Mouse (Mus musculus) spleen, adult 2 months (tissue): ENCODE measurements around the gene Anapc2. TPM values are rescaled to one million over a fixed set of nuclear protein-coding genes. Genes with fewer than 3 reads are reported as not detected.

Source experiments
- DNase-seq, 2 experiments: peaks; one replicate each; pipeline versions ENCODE4 v3.0.0 to v3.0.0-alpha.2; 2012 to 2021; ENCODE audit warnings: low spot score in 2 of 2, low read depth in 1 of 2
- H3K27ac ChIP-seq: fragments of 200-500 bp; 2 replicates; pipeline ENCODE4 v1.5.1; 2012; ENCODE audit warnings: low read length, inconsistent platforms; ENCODE audit not compliant: insufficient read depth
- H3K27me3 ChIP-seq: fragments of 200-500 bp; 2 replicates; pipeline ENCODE4 v1.6.1; 2012; ENCODE audit warnings: mild to moderate bottlenecking, moderate library complexity, low read length, inconsistent platforms; ENCODE audit not compliant: control insufficient read depth, insufficient read depth
- H3K36me3 ChIP-seq: fragments of 200-500 bp; 2 replicates; pipeline ENCODE4 v1.6.1; 2012; ENCODE audit warnings: mild to moderate bottlenecking, low read length, inconsistent platforms; ENCODE audit not compliant: control insufficient read depth, insufficient read depth
- H3K4me1 ChIP-seq: fragments of 200-500 bp; 2 replicates; pipeline ENCODE4 v1.6.1; 2011; ENCODE audit warnings: inconsistent platforms; ENCODE audit not compliant: control insufficient read depth, insufficient read depth, insufficient read length
- H3K4me3 ChIP-seq: fragments of 200-500 bp; 2 replicates; pipeline ENCODE4 v1.5.1; 2011; ENCODE audit warnings: mild to moderate bottlenecking, inconsistent platforms; ENCODE audit not compliant: insufficient read depth, insufficient read length; ENCODE audit errors: extremely low read depth
- CTCF ChIP-seq: fragments of 200-500 bp; IDR thresholded peaks from 2 replicates; pipeline ENCODE4 v1.5.1; 2011; ENCODE audit warnings: mild to moderate bottlenecking, inconsistent platforms; ENCODE audit not compliant: insufficient read depth, insufficient read length, insufficient replicate concordance; ENCODE audit errors: extremely low read depth
- POLR2A ChIP-seq: fragments of 200-500 bp; IDR thresholded peaks from 2 replicates; pipeline ENCODE4 v1.6.1; 2011; ENCODE audit warnings: low read depth, low read length, inconsistent platforms
- WGBS: fragments of 180-500 bp; shearing (Covaris S2); methylation state at CpG from one replicate; pipeline ENCODE4 v1.1.7; 2018; 5-methylcytosine and 5-hydroxymethylcytosine counted together
- polyA plus RNA-seq: library from polyadenylated mRNA; depleted of rRNA; stranded (reverse); fragments of >200 nt; gene quantifications from 2 replicates; pipeline ENCODE4 v1.2.3, GENCODE M21; 2012

Gene Anapc2
- polyA plus RNA-seq, 1 experiment, result 55.7 TPM

DNA sequence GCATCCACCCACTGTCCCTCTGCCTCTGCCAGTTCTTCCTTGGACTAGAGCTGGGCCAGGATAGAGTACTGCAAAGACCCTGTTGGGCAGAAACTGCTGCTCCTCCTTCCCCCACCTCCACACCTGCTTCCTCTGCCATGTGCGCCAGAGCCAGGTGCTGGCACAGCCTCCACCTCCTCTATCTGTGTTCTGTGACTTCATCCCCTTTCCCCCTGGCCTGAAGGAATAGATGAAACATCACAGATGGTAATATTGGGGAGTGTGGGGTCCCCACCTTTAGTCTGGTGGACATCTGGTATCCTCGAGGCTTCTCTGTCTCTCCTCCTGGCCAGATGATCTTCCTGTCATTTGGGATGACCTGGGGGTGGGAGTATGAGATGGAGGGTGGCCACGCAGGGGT, 31.2 kb downstream of the Anapc2 start:
- Histone ChIP-seq H3K4me1 (no peaks in the 10 kb centered on the region; the same call in 1 of the 2 replicates), H3K4me3 (no peak overlapping the region), H3K27ac (no peak overlapping the region), H3K36me3 (no peaks in the 10 kb centered on the region), H3K27me3 (peaks cover 3% of the 10 kb centered on the region; the same call in 1 of the 2 replicates)
- WGBS, result 77% methylated on average over 3 of the region's 3 CpGs
- DNase-seq, result no peak
- TF ChIP-seq CTCF (no peak), POLR2A (no peak)

DNA sequence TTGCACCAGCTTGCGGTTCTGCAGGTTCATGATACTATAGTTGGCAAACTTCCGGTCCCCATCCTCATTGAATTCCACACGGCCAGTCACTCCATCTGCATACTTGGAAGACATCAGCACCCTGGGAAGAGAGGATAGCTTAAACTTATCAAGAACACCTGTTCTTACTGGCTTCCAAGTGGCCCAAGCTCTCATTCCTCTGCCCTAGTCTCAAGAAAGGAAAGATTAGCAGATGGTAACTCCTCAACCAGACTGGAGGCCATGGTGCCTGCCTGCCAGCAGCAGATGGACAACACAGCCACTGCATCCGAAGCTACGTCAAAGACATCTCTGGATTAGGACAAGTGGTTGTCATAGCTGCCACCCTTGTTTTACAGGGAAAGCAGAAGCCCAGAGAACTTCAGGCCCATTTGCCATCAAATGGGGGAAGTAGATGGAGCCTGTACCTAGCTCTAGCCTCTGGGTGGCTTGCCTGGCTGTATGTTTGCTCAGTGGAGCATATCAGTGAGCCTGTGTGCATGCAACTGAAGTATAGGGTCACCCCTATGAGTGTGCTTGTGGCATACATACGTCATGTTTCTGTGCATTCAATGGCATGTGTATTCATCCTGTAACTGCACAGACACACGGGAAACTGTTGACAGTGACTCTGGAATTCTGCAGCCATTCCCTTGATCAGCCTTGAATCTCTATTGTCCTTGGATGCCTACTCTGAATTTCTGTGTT, 31.8 kb downstream of the Anapc2 start:
- WGBS, result 67% methylated on average over 7 of the region's 7 CpGs
- Histone ChIP-seq H3K4me3 (no peak overlapping the region), H3K27me3 (peaks cover 3% of the 10 kb centered on the region; the same call in 1 of the 2 replicates), H3K36me3 (no peaks in the 10 kb centered on the region), H3K27ac (no peak overlapping the region), H3K4me1 (no peaks in the 10 kb centered on the region; the same call in 1 of the 2 replicates)
- TF ChIP-seq POLR2A (no peak), CTCF (no peak)
- DNase-seq, result no peak

DNA sequence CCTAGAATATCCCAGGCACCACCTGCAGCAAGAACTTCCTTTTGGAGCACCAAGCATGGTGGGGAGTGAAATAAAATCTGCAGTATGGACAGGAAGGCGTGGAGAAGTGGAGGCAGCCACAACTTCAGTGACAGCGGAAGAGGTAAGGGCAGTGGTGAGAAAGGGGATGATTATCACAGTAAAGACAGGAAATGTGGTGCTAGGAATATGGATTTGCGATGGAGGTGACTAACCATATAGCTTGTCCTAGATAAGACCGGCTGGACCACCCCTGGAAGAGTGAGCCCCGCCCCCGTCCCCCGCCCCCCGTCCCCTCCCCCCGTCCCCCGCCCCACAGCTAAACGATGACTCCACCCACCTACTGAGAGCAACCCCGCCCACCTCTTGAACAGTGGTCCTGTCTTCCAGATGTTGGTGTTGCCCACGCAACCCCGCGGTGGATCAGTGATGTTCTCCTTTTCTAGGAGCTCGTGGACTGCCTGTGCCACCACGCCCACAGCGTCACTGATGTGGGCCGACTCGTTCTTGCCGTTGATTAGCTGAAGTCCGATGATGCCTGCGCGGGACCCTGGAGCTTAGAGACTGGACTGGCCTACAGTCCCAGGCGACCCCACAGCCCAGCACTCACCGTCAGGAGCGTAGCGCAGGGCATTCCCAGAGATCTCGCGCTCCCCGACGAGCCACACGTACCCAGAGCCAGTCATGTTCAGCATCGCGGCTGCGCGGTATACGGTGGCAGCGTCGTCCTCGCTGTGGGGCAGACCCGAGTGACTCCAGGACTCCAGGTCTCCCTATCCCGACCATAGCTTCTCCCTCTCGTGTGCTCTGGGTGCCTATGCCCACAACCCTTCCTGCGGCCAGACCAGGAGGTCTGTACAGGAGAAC, 32.6 kb downstream of the Anapc2 start:
- peak overlapping the region; percentile 40; the same call in 1 of the 2 replicates for H3K4me3 ChIP-seq

DNA sequence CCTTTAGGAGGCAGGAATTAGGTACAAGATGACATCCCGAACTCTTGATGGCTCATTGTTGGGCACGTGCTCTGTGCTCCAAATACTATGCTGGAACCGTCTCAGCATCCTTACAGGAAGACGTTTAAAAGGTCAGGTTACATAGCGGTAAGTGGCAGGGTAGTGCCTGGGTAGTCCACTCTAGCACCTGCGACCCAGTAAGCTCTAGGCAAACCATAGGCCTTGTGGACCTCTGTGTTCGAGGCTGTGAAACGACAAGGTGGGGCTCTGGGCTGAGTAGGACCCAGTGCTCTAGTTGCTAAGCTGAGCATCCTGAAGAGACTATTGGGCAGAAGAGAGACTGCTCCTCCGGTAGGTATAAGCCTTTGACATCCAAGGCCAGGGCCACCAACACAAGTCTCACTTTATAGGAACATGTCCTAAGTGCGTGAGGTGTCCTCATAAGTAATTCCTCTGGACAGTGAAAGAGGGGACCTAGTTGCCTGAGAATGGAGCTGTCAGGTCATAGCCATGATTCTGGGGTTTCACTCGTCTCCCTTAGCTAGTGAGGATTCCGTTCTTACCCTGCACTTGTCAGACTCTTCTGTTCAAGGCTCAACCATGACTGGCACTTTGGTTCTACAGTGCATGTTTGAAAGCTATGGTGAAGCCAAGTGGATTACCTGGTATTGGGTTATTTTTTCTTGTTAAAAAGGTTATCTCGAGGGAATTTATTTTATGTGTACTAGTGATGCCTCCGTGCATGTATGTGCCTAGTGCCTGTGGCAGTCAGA, 33.5 kb downstream of the Anapc2 start:
- TF ChIP-seq CTCF (no peak), POLR2A (no peak)
- no peaks in the 10 kb centered on the region; the same call in 1 of the 2 replicates for H3K4me1 ChIP-seq
- no peak overlapping the region for H3K27ac ChIP-seq
- H3K27me3 ChIP-seq, result peaks cover 5% of the 10 kb centered on the region; the same call in 1 of the 2 replicates
- 50% methylated on average over 14 of the region's 14 CpGs for WGBS
- H3K36me3 ChIP-seq, result no peaks in the 10 kb centered on the region
- DNase-seq, result no peak
- no peak overlapping the region for H3K4me3 ChIP-seq

More for the DNA sequence above, 32.6 kb downstream of the Anapc2 start:
- Histone ChIP-seq H3K27me3 (peaks cover 3% of the 10 kb centered on the region; the same call in 1 of the 2 replicates), H3K4me1 (no peaks in the 10 kb centered on the region; the same call in 1 of the 2 replicates), H3K27ac (no peak overlapping the region), H3K36me3 (no peaks in the 10 kb centered on the region)
- no peak for DNase-seq
- TF ChIP-seq POLR2A, result no peak
- no peak for TF ChIP-seq CTCF
- 2% methylated on average over 45 of the region's 45 CpGs for WGBS

DNA sequence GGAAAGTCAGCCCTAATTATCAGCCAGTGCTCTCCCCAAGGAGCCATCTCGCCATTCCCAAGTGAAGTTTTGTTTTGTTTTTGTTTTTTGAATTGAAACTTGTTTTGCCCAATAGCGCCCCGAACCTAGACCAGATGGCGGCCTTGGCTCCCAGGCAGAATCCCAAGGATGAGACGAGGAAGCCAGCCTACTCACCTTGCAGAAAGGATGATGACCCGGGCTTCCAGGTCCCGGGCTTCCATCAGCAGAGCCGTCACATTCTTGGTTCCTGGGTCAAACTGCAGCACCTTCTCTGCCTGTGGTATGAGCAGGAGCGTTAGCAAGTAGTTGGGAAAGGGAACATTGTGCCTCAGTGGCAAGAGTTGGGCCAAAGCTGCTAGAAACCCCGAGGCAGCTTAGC, 37.9 kb downstream of the Anapc2 start:
- peaks cover 7% of the 10 kb centered on the region for H3K27me3 ChIP-seq
- 55% methylated on average over 10 of the region's 10 CpGs for WGBS
- TF ChIP-seq POLR2A (no peak), CTCF (no peak)

DNA sequence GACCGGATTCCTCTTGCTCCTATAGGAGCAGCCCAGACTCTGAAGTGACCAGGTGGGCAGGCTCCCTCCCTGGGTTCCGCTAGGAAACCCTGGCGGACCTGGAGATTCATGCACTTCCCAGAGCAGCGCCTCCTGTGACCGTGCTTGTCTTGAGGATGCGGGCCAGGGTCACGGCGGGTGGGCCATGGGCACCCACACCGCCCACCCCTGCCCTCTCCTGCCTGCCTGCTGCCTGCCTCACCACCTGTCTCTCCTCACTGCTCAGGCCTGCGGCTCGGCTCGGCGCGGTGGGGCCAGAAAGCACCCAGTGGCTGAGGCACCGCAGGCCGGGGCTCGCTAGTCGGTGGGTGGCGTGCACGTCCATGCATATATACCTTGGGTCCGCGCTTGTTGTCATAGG, 38.7 kb downstream of the Anapc2 start:
- Histone ChIP-seq H3K4me3 (no peak overlapping the region), H3K4me1 (no peaks in the 10 kb centered on the region), H3K36me3 (no peaks in the 10 kb centered on the region), H3K27ac (no peak overlapping the region), H3K27me3 (peaks cover 6% of the 10 kb centered on the region)
- WGBS, result 5% methylated on average over 22 of the region's 22 CpGs
- DNase-seq, result no peak
- TF ChIP-seq CTCF (no peak), POLR2A (no peak)

More for the DNA sequence above, 37.9 kb downstream of the Anapc2 start:
- Histone ChIP-seq H3K4me3 (no peak overlapping the region), H3K36me3 (no peaks in the 10 kb centered on the region), H3K27ac (no peak overlapping the region), H3K4me1 (no peaks in the 10 kb centered on the region; the same call in 1 of the 2 replicates)
- no peak for DNase-seq
